Mouse (Mus musculus) frontal cortex, postnatal 10 days (tissue): ENCODE results near the gene Rab3il1.

Experiments used
- DNase-seq, 2 experiments: peaks; one replicate each; pipeline ENCODE4 v3.0.0; 2022; ENCODE audit warnings: low spot score in 2 of 2, mixed read lengths in 1 of 2

Gene Rab3il1

DNA sequence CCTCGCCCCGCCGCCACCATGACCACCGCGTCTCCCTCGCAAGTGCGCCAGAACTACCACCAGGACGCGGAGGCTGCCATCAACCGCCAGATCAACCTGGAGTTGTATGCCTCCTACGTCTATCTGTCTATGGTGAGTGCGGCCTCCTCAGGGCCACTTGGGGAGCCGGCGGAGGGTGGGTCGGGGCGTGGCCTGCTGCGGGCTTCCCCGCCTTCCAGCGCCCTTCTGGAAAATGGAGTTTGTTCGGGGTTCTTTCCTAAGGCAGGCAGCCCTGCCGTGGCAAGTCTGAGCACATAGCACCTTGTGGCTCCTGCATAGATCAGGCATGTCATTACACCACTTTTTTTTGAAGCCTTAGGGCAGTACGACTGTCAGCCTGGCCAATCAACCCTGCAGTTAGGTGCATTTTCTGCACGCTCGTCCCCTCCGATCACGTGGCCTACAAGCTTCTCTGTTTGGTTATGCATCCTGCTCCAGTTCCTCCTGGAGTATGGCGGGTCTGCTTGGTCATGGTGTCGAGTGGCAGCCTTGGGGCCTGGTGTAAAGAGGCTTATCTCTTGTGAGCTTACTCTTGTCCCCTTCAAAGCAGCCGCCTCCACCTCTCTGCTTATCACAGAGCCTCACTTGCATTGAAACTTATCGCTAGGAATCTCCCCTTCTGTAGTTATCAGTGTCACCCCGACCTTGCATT, 18.5 kb upstream of the Rab3il1 start:
- DNase-seq, result peak in 1 of 2 experiments; percentile 51

GRCm38 (mm10) chr19:9984111-9985055, 17.1 kb upstream of the Rab3il1 start:
- no peak for DNase-seq

DNA sequence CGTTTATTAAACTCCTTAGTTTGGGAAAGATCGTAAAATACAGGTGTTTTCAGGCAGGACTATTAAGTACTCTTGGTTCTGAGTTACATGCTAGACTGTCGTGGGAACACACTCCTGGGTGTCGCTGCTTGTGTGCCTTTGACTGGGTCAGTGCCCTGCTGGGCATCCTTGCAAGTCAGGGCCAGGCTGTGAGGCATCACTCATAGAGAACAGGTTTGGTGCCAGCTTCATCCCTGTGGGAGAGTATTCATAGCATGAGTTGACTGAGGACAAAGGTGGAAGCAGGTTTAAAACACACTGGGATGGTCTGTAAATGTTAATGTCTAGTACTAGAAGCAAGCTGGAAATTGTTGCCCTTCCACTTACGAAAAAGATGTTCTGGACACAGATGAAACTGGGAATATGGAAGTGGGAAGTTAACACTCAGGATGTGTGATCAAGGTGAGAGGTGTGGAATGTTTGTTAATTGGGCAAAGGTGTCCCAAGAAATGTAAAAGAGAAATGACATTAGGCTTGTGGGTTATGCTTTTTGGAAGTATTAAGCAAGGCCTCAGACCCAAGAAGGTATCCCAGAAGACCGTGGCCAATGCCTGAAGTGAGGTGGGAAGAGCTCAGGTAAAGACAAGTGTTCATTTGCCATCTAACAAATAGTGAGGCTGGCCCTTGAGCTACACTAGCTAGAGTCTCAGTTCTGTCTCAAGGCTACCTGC, 16.1 kb upstream of the Rab3il1 start:
- DNase-seq, result no peak

- DNase-seq, result no peak
Observed at GRCm38 (mm10) chr19:9985900-9986421, 15.5 kb upstream of the Rab3il1 start.

DNA sequence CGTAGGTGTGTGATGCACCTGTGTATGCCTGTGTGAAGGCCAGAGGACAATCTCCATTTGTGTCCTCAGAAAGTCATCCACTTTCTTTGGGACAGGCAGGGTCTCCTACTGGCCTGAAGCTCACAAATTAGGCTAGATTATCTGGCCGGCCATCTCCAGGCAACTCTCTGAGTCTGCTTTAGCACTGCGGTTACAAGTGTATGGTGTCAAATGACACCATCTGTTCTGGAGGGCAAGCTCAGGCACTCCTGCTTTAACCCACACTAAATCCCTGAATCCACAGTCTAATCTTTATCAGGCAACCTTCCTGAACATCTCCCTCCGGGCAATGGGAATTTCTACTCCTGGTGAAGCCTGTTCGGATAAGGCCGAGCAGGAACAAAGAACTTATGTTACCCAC, 14.3 kb upstream of the Rab3il1 start:
- DNase-seq, result no peak

- no peak for DNase-seq
Observed at GRCm38 (mm10) chr19:9987593-9987992, 13.9 kb upstream of the Rab3il1 start.

- no peak for DNase-seq
Observed at GRCm38 (mm10) chr19:9989171-9989883, 12.1 kb upstream of the Rab3il1 start.

GRCm38 (mm10) chr19:9989884-9990256, 11.6 kb upstream of the Rab3il1 start:
- DNase-seq, result no peak

GRCm38 (mm10) chr19:9991304-9991703, 10.2 kb upstream of the Rab3il1 start:
- DNase-seq, result peak in 1 of 2 experiments; percentile 65

DNA sequence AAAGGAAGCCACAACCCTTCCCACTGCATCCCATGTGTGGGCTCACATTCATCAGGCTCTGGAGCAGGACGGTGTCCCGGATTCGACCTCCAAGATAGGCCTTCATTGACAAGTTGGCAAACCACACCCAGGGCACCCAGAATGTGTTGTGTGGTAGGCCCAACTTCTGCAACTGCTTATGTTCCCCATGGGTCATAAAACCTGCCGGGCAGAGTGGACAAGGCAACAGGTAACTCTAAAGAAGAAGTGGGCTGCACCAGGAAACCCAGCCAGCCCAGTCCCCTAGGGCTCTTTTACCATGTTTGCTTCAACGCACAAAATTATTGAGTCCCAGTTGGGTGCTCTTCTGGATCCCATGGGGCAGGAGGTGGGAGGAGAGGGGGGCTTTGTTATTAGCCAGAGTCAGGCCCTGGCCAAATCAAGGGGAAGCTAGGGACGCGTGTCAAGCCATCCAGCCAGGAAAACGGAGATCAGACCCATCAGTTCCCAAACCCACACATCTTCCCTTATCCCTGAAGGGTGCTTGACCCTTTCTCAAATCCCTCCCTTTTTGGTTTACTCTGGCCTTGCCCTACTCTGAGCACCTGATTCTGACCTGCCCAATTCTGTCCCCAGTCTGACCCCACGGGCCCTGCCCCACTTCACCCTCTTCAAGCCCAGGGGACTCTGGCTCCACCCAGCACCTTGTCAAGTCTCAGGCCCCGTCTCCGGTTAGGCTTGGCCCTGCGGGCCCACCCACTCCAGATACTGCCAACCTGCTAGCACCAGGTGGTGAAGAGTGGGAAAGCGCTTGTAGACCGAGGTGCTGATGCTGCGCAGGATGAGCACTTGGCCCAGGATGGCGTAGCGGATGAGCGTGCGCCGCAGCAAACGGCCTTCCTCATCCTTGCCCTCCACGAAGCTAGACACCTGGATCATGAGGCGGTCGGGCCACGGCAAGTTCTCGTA, 9.2 kb upstream of the Rab3il1 start:
- DNase-seq, result no peak

DNA sequence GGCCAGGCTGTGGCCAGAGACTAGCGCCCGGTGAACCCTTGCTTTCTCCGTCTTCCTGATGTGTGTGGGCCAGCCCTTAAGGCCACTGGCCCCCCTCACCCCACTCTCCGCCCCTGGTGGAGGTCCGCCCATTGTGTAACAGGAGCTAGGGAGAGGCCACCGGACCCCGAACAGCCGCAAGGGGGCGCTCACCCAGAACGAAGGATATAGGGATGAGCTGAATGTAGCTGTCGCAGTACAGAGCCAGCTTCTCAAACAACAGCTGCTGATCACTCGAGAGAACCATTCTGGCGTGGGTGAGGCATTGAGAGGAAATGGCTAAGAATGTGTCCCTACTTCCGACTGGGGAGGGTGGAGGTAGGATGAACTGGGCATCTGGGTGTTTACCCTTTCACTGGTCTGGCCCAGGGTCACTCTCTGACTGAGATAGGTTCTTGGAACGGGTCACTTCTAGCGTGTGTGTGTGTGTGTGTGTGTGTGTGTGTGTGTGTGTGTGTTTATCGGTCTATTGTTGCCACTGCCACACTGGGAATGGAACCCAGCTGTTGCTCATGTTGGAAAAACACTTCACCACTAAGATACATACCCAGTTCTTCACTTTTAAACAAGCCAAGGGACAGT, 8.3 kb upstream of the Rab3il1 start:
- peak; percentile 77 to 79 for DNase-seq

DNA sequence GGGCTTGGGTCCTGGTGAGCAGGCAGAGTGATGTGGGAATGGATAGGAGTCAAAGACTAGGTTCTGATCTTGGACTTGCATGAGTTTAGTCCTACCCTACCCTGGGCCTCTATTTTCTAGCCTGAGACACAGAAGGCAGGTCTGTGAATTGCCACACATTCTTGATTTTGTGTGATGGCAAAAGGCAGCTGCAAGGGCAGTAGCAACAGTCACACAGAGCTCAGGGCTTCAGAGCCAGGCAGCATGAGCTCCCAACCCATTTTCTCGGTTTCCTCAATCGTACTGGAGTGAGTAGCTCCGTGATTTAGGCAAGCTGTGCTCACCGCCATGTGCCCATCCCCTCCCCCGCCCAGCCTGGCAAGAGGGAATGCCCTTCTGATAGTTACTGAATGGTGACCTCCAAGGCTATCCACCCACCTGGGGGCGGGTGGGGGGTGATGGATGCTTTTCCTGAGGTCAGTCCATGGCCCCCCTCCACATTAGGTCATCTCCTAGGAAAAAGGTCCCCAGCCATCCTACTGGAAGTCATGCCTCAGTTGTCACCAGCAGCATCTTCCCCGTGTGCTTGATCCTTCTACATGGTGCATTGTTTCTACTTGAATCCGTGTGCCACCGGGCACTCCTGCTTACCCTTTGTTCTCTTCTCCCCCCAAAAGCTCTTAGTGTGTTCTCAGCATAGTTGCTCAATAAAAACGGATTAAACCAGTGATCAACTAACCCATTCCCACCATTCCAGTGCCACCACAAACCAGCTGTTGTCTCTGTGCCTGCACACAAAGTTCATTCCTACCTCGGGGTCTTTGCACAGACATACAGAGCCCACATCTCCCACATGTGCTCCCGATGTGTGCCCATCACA, 4.0 kb upstream of the Rab3il1 start:
- DNase-seq, result no peak

DNA sequence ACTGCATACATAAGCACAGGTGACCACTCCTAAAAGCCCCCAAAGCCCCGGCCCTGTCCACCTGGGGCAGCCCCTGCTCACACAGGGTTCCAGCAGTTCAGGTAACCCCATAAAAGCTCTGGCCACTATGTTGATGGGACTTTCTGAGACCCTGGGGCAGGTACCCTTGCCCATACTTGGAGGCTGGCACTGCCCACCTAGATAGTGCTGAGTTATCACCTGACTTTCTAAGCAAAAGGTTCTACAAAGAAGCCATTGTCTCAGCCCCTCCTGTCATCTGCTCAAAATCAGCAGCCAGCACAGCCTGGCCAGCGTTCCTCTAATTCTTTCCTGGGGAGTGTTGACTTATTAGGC, 3.4 kb upstream of the Rab3il1 start:
- no peak for DNase-seq

DNA sequence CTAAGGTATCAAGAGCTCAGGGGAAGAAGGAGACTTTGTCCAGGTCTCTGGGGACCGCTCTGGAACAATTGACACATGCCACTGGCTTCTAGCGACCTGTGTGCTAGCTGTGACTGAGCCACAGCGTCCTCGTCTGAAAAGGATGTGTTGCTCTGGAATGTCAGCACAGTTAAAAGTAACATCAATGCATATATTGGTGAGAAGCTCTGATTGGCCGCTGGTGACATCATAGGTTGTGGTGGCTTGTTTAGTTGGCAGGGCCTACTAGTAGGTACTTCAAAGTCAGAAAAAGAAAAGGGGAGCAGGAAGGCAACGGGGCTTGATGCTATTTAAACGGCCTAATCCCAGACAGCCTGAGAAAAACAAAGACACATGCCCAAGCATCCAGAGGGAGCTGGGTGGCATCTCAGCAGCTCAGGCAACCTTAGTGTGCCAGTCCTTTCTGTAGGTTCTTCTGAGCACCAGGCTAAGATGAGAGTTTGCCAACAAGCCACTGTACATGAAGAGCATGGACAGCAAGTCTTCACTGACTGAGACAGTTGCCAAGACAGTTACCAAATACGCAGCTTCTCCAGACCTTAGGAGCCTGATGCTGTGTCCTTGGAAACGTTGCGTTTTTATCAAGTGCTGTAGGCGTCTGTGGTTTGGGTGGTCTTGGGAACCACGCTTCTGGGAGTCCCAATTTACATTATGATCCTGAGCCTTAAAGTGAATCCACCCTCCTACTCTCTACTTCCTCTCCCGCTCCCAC, 2.6 kb upstream of the Rab3il1 start:
- DNase-seq, result no peak

DNA sequence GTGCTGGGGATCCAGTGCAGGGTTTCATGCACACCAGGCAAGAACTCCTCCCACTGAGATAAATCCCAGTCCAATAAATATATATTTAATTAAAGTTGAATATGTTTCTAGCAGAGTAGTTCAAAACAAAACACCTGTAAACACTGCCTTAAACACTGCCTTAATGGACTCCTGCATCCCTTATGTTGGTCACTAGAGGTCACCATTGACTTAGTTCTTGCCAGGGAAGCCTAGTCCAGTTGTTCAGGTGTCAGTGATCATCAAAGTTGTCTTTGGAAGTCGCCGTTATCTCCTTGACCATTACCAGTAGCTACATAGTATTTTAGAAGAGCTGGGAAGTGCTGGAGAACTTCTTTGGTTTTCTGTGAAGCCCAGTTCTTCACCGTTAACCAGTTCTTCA, 1.1 kb upstream of the Rab3il1 start:
- no peak for DNase-seq

DNA sequence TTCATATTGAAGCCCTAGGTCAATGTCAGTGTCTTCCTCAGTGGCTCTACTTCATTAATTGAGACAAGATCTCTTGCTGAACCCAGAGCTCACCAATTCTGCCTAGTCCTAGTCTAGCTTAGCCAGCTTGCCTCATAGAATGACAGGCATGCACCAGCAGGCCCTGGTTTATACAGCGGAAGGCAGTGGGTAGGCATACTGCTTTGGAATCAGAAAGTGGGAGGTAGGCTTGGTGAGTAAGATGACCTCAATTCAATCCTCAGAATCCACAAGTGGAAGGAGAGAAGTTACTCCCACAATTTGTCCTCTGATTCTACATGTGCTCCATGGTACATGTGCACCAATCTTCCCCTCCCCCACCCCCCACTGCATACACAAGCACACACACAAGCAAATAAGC, 2.2 kb downstream of the Rab3il1 start:
- no peak for DNase-seq

DNA sequence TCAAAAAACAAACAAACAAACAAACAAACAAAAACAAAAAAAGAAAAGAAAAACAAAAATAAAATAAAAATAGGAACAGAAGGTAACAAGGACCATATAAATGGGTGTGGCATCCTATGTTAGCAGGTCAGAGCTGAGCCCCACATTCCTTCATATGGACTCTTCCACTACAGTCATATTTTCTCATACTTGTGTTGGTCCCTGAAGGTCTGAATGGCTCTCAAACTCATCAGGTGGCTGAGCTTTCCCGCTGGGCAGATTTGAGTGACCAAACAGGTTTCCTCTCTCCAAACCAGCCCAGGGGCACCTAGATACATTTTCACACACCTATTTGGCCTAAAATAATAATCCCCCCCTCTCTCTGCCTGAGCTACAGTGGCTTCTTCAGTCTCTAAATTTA, 9.9 kb downstream of the Rab3il1 start:
- no peak for DNase-seq

DNA sequence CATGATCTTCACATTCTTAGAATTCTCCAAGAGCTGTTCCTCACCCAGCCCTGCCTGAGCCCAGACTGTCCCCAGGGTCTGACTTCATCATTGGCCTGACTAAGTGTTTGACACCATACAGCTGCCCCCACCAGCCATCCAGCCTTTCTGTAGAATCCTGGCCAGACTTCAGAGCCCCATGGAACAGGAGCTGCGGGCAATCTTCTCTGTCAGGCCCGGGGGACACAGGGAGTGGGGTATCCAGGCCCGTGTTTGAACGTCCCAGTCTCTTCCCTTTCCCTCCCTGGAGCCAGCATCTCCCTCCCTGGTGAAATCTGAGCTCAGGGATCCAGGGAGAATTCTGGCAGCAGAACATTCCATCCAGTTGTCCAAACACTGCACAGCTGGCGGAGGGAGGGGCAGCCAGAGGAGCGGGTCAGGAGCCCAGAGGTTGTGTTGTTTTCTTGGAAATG, 11.4 kb downstream of the Rab3il1 start:
- DNase-seq, result no peak
